Comparison of ENCODE assay signal across 22 mouse cellular contexts in the genomic region with DNA sequence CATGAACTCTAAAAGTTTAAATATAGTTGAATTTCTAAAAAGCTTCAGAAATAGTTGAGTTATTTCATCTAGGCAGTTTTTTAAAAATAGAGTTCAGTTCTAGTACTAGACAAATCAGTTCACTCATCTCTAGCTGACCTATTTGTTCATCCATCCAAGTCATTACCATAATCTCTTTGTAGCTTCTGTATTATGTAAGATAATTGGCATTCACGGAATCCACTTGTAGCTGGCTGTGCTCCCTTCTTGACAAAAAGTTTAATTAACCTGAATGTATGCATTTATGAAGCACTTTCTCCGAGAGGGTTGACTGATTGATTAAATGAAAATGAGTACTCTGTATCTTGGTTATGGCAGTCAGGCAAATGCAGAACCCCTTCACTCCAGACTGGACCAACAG. TPM values are rescaled to one million over a fixed set of nuclear protein-coding genes. Genes with fewer than 3 reads are reported as not detected.
DNase-seq lines count a peak whose midpoint lies in the region; ATAC-seq lines count a peak whose summit lies in the region.
"Had no signal": no experiment of that assay in that cellular context is flagged by ENCODE, and none has a peak within 500 bp of the region (broad histone marks: within the 10 kb centered on the region; RNA-seq: fewer than 3 reads in every experiment).

No protein-coding gene starts in this region.

- H3K27ac ChIP-seq in heart, embryonic 11.5 days (ENCODE audit: low read depth, low read length), result no peak overlapping the region
- no peak overlapping the region for H3K27ac ChIP-seq in forebrain, embryonic 11.5 days (ENCODE audit: low read depth, low read length)
- H3K27ac ChIP-seq: embryonic facial prominence, embryonic 13.5 days; embryonic facial prominence, embryonic 15.5 days; forebrain, embryonic 12.5 days had no signal

- WGBS in heart, embryonic 11.5 days (ENCODE audit: insufficient replicate concordance), result 69% methylated on average over 2 of the region's 2 CpGs
- 36% methylated on average over 2 of the region's 2 CpGs for WGBS in forebrain, embryonic 11.5 days

- H3K4me1 ChIP-seq in heart, embryonic 11.5 days (ENCODE audit: control insufficient read depth, insufficient read depth, low read length), result no peaks in the 10 kb centered on the region
- no peaks in the 10 kb centered on the region for H3K4me1 ChIP-seq in forebrain, embryonic 11.5 days (replicated peaks; ENCODE audit: control insufficient read depth, insufficient read depth, low read length)
- H3K4me1 ChIP-seq: embryonic facial prominence, embryonic 13.5 days; embryonic facial prominence, embryonic 15.5 days; forebrain, embryonic 12.5 days had no signal

- H3K36me3 ChIP-seq in heart, embryonic 11.5 days (ENCODE audit: control insufficient read depth, insufficient read depth, low read length), result no peaks in the 10 kb centered on the region
- no peaks in the 10 kb centered on the region for H3K36me3 ChIP-seq in forebrain, embryonic 11.5 days (ENCODE audit: control insufficient read depth, insufficient read depth, low read length)
- H3K36me3 ChIP-seq: embryonic facial prominence, embryonic 13.5 days; embryonic facial prominence, embryonic 15.5 days; forebrain, embryonic 12.5 days; G1E had no signal

- no peaks in the 10 kb centered on the region for H3K9me3 ChIP-seq in heart, embryonic 11.5 days (replicated peaks; ENCODE audit: control insufficient read depth, low read length)
- no peaks in the 10 kb centered on the region for H3K9me3 ChIP-seq in forebrain, embryonic 11.5 days (ENCODE audit: control insufficient read depth, low read length)
- H3K9me3 ChIP-seq: embryonic facial prominence, embryonic 13.5 days; embryonic facial prominence, embryonic 15.5 days; forebrain, embryonic 12.5 days; G1E had no signal

- no peak overlapping the region for H3K9ac ChIP-seq in heart, embryonic 11.5 days (ENCODE audit: low read depth, low read length)
- H3K9ac ChIP-seq in forebrain, embryonic 11.5 days (ENCODE audit: low read length), result no peak overlapping the region
- H3K9ac ChIP-seq: embryonic facial prominence, embryonic 13.5 days; embryonic facial prominence, embryonic 15.5 days; forebrain, embryonic 12.5 days had no signal

- no peak overlapping the region for H3K4me2 ChIP-seq in heart, embryonic 11.5 days
- H3K4me2 ChIP-seq in forebrain, embryonic 11.5 days (ENCODE audit: low read depth, low read length, severe bottlenecking), result no peak overlapping the region
- H3K4me2 ChIP-seq: embryonic facial prominence, embryonic 13.5 days; embryonic facial prominence, embryonic 15.5 days; forebrain, embryonic 12.5 days had no signal

- no peak for ATAC-seq in heart, embryonic 11.5 days (replicated peaks; ENCODE audit: insufficient number of reproducible peaks, low FRiP score, low TSS enrichment)
- no peak for ATAC-seq in forebrain, embryonic 11.5 days (replicated peaks; ENCODE audit: low FRiP score)
- ATAC-seq: forebrain, embryonic 14.5 days; forebrain, embryonic 16.5 days had no signal

- H3K27me3 ChIP-seq in heart, embryonic 11.5 days (ENCODE audit: control insufficient read depth, insufficient read depth, low read length), result no peaks in the 10 kb centered on the region
- no peaks in the 10 kb centered on the region for H3K27me3 ChIP-seq in forebrain, embryonic 11.5 days (ENCODE audit: control insufficient read depth, insufficient read depth, low read length)
- H3K27me3 ChIP-seq: CH12.LX; embryonic facial prominence, embryonic 13.5 days; embryonic facial prominence, embryonic 15.5 days; forebrain, embryonic 12.5 days had no signal

- no peak overlapping the region for H3K4me3 ChIP-seq in heart, embryonic 11.5 days (ENCODE audit: low read depth, low read length)
- H3K4me3 ChIP-seq in forebrain, embryonic 11.5 days (ENCODE audit: low read depth, low read length), result no peak overlapping the region
- H3K4me3 ChIP-seq: embryonic facial prominence, embryonic 13.5 days; embryonic facial prominence, embryonic 15.5 days; forebrain, embryonic 12.5 days had no signal

- DNase-seq in brain, adult 2 months (ENCODE audit: low read depth, low spot score), result peak; percentile 0
- DNase-seq in retina, embryonic 14.5 days (ENCODE audit: low spot score), result peak; percentile 59
- DNase-seq in right cerebral cortex, postnatal 10 days (ENCODE audit: low spot score in 2 of 2), result no peak
- no peak for DNase-seq in forebrain, embryonic 11.5 days (ENCODE audit: low spot score)
- DNase-seq: adrenal gland, adult 2 months; adrenal gland, postnatal 10 days; adrenal gland, postnatal 25 days; cerebellum, adult 11 months; cerebellum, adult 18-20 months; cerebellum, adult 8-10 months; cerebellum, adult 9-11 months; cerebellum, postnatal 14 days; cerebellum, postnatal 36 days; embryo, embryonic 11 days had no signal

RNA-seq across cellular contexts. Expression of gene Hace1, which starts 34.9 kb away (rescaled TPM):
- 19.5 and 22.5 TPM in 2 replicates for polyA plus RNA-seq in heart, embryonic 11.5 days (2014; fragmentation: Nextera tagmentation; extraction: Ambion mirVana)
- 23.1 and 27.6 TPM in 2 replicates for polyA plus RNA-seq in forebrain, embryonic 11.5 days (2014; fragmentation: Nextera tagmentation; extraction: Ambion mirVana)

RNA-seq across cellular contexts. Expression of gene Lin28b, which starts 56.5 kb away (rescaled TPM):
- polyA plus RNA-seq in heart, embryonic 11.5 days (2014; fragmentation: Nextera tagmentation; extraction: Ambion mirVana), result 6.1 and 7.3 TPM in 2 replicates
- polyA plus RNA-seq in forebrain, embryonic 11.5 days (2014; fragmentation: Nextera tagmentation; extraction: Ambion mirVana), result 23.3 and 27.6 TPM in 2 replicates
- polyA plus RNA-seq: adrenal gland, adult 2 months had no signal

Comparison
In these comparisons a context has a peak if more than half of its experiments do, and no peak if none do; other contexts are left out.
1. DNase-seq: peak in brain, adult 2 months (single experiment) and retina, embryonic 14.5 days (single experiment); none in right cerebral cortex, postnatal 10 days (0 of 2) and forebrain, embryonic 11.5 days (single experiment).